Comparison of ENCODE assay signal across 8 mouse cellular contexts in the genomic region with DNA sequence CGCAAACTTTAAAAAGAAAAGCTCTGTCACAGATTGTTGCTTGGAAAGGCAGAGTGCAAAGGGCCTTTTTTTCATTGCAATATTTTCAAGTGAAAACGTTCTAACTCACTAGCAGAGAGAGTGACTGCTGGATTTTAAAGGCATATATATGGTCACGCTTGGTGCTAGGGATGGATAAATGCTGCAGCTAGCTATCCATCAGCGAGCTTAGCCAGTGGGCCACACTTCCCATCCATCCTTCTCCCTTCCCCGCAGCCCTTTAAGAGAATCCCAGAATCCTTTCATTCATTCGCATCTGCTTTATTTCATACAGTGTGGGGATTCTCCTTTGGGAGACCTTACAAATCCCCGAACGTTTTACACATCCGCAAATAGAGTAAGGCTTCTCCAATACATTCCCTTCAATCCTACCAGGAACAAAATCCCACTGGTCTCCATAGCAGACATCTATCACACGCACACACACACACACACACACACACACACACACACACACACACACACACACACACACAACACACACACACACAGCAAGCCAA. TPM values are rescaled to one million over a fixed set of nuclear protein-coding genes. Genes with fewer than 3 reads are reported as not detected.
DNase-seq lines count a peak whose midpoint lies in the region; ATAC-seq and TF ChIP-seq lines count a peak whose summit lies in the region.

No protein-coding gene starts in this region.

- no peak for TF ChIP-seq POLR2A in myocyte (IDR thresholded peaks at IDR 0.05; ENCODE audit: insufficient read length, low read depth)

- H3K27me3 ChIP-seq in kidney, embryonic 16.5 days (ENCODE audit: insufficient read depth, low read length), result no peaks in the 10 kb centered on the region
- peaks cover 15% of the 10 kb centered on the region for H3K27me3 ChIP-seq in embryonic facial prominence, embryonic 13.5 days
- 0 out of 2 replicates have a peak, but pooled peaks cover 3% of the 10 kb centered on the region for H3K27me3 ChIP-seq in intestine, embryonic 14.5 days (replicated peaks; ENCODE audit: control insufficient read depth, insufficient read depth, low read length)
- H3K27me3 ChIP-seq in myocyte (ENCODE audit: control insufficient read depth, insufficient read depth, insufficient read length), result no peaks in the 10 kb centered on the region

- peak overlapping the region; percentile 84 for H3K4me2 ChIP-seq in kidney, embryonic 16.5 days (replicated peaks; ENCODE audit: low read depth, low read length)
- H3K4me2 ChIP-seq in embryonic facial prominence, embryonic 13.5 days, result peak overlapping the region; percentile 73
- peak overlapping the region; percentile 76 for H3K4me2 ChIP-seq in intestine, embryonic 14.5 days (ENCODE audit: low read length)
- H3K4me2 ChIP-seq in myocyte (ENCODE audit: low read depth), result peak overlapping the region; percentile 42

- no peak overlapping the region for H3K27ac ChIP-seq in kidney, embryonic 16.5 days (ENCODE audit: low read length)
- no peak overlapping the region for H3K27ac ChIP-seq in embryonic facial prominence, embryonic 13.5 days
- peak overlapping the region; percentile 87 for H3K27ac ChIP-seq in intestine, embryonic 14.5 days (ENCODE audit: low read depth)

- peaks cover 10% of the 10 kb centered on the region for H3K4me1 ChIP-seq in kidney, embryonic 16.5 days (ENCODE audit: insufficient read depth, low read length)
- H3K4me1 ChIP-seq in embryonic facial prominence, embryonic 13.5 days, result peaks cover 7% of the 10 kb centered on the region
- H3K4me1 ChIP-seq in intestine, embryonic 14.5 days (replicated peaks; ENCODE audit: control insufficient read depth, insufficient read depth, low read length), result no peaks in the 10 kb centered on the region; the same call in 1 of the 2 replicates

- ATAC-seq in kidney, embryonic 16.5 days (ENCODE audit: low FRiP score, low TSS enrichment), result peak; percentile 16; the same call in 1 of the 2 replicates
- ATAC-seq in embryonic facial prominence, embryonic 13.5 days (ENCODE audit: insufficient number of reproducible peaks, insufficient read depth, low FRiP score, low TSS enrichment, low read depth), result no peak
- peak; percentile 48 for ATAC-seq in intestine, embryonic 14.5 days (replicated peaks; ENCODE audit: low FRiP score, low TSS enrichment, low read depth)

- DNase-seq in kidney, postnatal 10 days, result no peak
- DNase-seq in intestine, embryonic 14.5 days (ENCODE audit: low spot score), result no peak
- DNase-seq in right cerebral cortex, adult 18-20 months, result no peak
- no peak for DNase-seq in gastrocnemius, postnatal 4 days (ENCODE audit: low spot score in 2 of 2)
- no peak for DNase-seq in thymus, postnatal 4 days

- H3ac ChIP-seq in myocyte (ENCODE audit: control insufficient read depth, insufficient read length), result no peak overlapping the region

- H3K4me3 ChIP-seq in kidney, embryonic 16.5 days (ENCODE audit: low read length), result peak overlapping the region; percentile 57
- peak overlapping the region; percentile 44 for H3K4me3 ChIP-seq in embryonic facial prominence, embryonic 13.5 days
- peak overlapping the region; percentile 34; the same call in 1 of the 2 replicates for H3K4me3 ChIP-seq in intestine, embryonic 14.5 days (ENCODE audit: low read depth, low read length)
- H3K4me3 ChIP-seq in myocyte, result no peak overlapping the region

- H3K79me2 ChIP-seq in myocyte (ENCODE audit: control insufficient read depth, insufficient read depth), result no peaks in the 10 kb centered on the region

- H3K9ac ChIP-seq in kidney, embryonic 16.5 days (replicated peaks; ENCODE audit: low read length), result peak overlapping the region; percentile 76; the same call in 1 of the 2 replicates
- peak overlapping the region; percentile 76 for H3K9ac ChIP-seq in embryonic facial prominence, embryonic 13.5 days
- peak overlapping the region; percentile 58 for H3K9ac ChIP-seq in intestine, embryonic 14.5 days (ENCODE audit: low read length)

- 40% methylated on average over 10 of the region's 10 CpGs for WGBS in kidney, embryonic 16.5 days
- 23% methylated on average over 10 of the region's 10 CpGs for WGBS in embryonic facial prominence, embryonic 13.5 days
- 26% methylated on average over 10 of the region's 10 CpGs for WGBS in intestine, embryonic 14.5 days

- no peaks in the 10 kb centered on the region for H3K36me3 ChIP-seq in kidney, embryonic 16.5 days (ENCODE audit: insufficient read depth, low read length)
- no peaks in the 10 kb centered on the region for H3K36me3 ChIP-seq in embryonic facial prominence, embryonic 13.5 days
- H3K36me3 ChIP-seq in intestine, embryonic 14.5 days (ENCODE audit: control insufficient read depth, insufficient read depth, low read length), result no peaks in the 10 kb centered on the region
- H3K36me3 ChIP-seq in myocyte (ENCODE audit: control insufficient read depth, insufficient read depth), result no peaks in the 10 kb centered on the region

- no peaks in the 10 kb centered on the region for H3K9me3 ChIP-seq in kidney, embryonic 16.5 days (ENCODE audit: low read length)
- no peaks in the 10 kb centered on the region for H3K9me3 ChIP-seq in embryonic facial prominence, embryonic 13.5 days
- H3K9me3 ChIP-seq in intestine, embryonic 14.5 days (ENCODE audit: control insufficient read depth, low read length), result no peaks in the 10 kb centered on the region

TF ChIP-seq in myocyte, 11 proteins besides CTCF, POLR2A, EP300 and RAD21:
- TF ChIP-seq TCF12 (IDR thresholded peaks at IDR 0.05; ENCODE audit: insufficient read depth, poor library complexity, severe bottlenecking) (no peak), MAX (IDR thresholded peaks at IDR 0.05; ENCODE audit: low read depth) (no peak), E2F4 (IDR thresholded peaks at IDR 0.05; ENCODE audit: insufficient read depth) (no peak)

RNA-seq across cellular contexts. Expression of gene Pik3r1, which starts 32.9 kb away (rescaled TPM):
- 38.0 and 42.3 TPM in 2 replicates for polyA plus RNA-seq in kidney, embryonic 16.5 days (2015; fragmentation: Nextera tagmentation; extraction: Ambion mirVana)
- 38.8 and 45.0 TPM in 2 replicates for polyA plus RNA-seq in embryonic facial prominence, embryonic 13.5 days (2015; fragmentation: Nextera tagmentation; extraction: Ambion mirVana)
- 52.6 and 57.4 TPM in 2 replicates for polyA plus RNA-seq in intestine, embryonic 14.5 days (2014; fragmentation: Nextera tagmentation; extraction: Ambion mirVana)
- polyA plus RNA-seq in myocyte (2012; fragmentation: generic; extraction: Trizol), result 6.8 TPM
- total RNA-seq in gastrocnemius, postnatal 4 days (2021), result 10 to 100 TPM; 42.1 to 45.5 TPM
